Mouse (Mus musculus): ENCODE results near the gene Selenoh. TPM values are rescaled to one million over a fixed set of nuclear protein-coding genes. Genes with fewer than 3 reads are reported as not detected.
A peak's percentile ranks its signal among the peaks of the same experiment; 100 is the strongest.

Selenoh gene
- total RNA-seq, 1 experiment = 589 TPM

DNA sequence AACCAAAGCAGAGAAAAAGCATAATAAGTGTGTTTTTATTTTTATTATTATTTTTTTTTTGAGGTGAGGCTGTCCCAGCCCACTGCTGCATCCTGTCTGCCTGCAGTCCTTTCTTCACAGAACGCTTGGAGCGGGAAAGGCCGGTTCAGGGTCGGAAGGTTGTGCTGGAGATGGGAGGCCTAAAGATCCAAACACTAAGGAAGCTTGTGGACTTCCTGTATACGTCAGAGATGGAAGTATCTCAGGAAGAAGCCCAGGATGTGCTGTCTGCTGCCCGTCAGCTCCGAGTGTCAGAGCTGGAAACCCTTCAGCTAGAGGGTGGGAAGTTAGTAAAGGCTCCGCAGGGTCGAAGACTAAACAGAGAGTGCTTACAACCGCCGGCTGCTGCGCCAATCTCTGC, 4.5 kb downstream of the Selenoh start:
- H3K27ac ChIP-seq (ENCODE audit: insufficient read depth, low read depth, low read length, poor library complexity, severe bottlenecking) = no peak overlapping the region
- DNase-seq (ENCODE audit: low read depth, low spot score) = no peak
- H3K9ac ChIP-seq (ENCODE audit: insufficient read depth, low read depth, low read length, poor library complexity, severe bottlenecking) = no peak overlapping the region
- no peak overlapping the region for H3K4me3 ChIP-seq (ENCODE audit: insufficient read depth in 1 of 2, low read depth in 1 of 2, low read length in 2 of 2, poor library complexity in 1 of 2, severe bottlenecking in 1 of 2)
- no peaks in the 10 kb centered on the region for H3K9me3 ChIP-seq (ENCODE audit: control insufficient read depth, insufficient read depth, low read depth, low read length)
- peaks cover 0 to 3% of the 10 kb centered on the region in 2 experiments; a peak in 2 of 4 replicates for H3K4me1 ChIP-seq (ENCODE audit: control insufficient read depth in 2 of 2, insufficient read depth in 2 of 2, low read length in 2 of 2, poor library complexity in 1 of 2)
- TF ChIP-seq ZC3H11A (IDR thresholded peaks at IDR 0.05; ENCODE audit: borderline replicate concordance, low read depth, low read length) (no peak), ZNF384 (IDR thresholded peaks at IDR 0.05; ENCODE audit: low read depth, low read length) (no peak), CHD2 (IDR thresholded peaks at IDR 0.05; ENCODE audit: low read depth, low read length) (no peak), MAFK (IDR thresholded peaks at IDR 0.05; ENCODE audit: insufficient read depth, low read depth, low read length) (no peak), HCFC1 (IDR thresholded peaks at IDR 0.05; ENCODE audit: borderline replicate concordance, insufficient read depth, low read length) (no peak)
- in situ Hi-C loops (cut with MboI; ENCODE audit: low sequenced_read_pairs in 2 of 2, unreplicated experiment in 2 of 2) = loop anchor here in 1 of 2 experiments (10.0 kb wide), 1 partner anchor 201 kb away; no protein-coding TSS in a partner anchor
- H3K36me3 ChIP-seq (ENCODE audit: control insufficient read depth, insufficient read depth, low read length, poor library complexity, severe bottlenecking) = peaks cover 13% of the 10 kb centered on the region

DNA sequence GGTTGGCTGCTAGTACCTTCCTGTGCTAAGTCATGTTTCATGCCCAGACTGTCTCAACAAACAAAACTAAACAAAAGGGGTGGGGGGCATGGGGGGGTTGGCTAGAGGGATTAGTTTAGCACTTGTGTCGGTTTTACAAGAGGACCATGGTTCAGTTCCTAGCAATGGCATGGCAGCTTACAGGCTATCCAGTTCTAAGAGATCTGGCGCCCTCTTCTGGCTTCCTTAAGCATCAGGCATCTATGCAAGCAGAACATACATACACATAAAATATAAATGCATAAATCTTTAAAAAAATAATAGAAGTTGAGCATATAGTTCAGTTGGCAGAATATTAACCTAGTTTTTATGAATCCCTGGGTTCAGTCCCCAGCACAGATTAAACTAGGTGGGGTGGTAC, 7.7 kb downstream of the Selenoh start:
- Histone ChIP-seq H3K4me1 (ENCODE audit: control insufficient read depth in 2 of 2, insufficient read depth in 2 of 2, low read length in 2 of 2, poor library complexity in 1 of 2) (no peaks in the 10 kb centered on the region), H3K9ac (ENCODE audit: insufficient read depth, low read depth, low read length, poor library complexity, severe bottlenecking) (no peak overlapping the region), H3K9me3 (ENCODE audit: control insufficient read depth, insufficient read depth, low read depth, low read length) (no peaks in the 10 kb centered on the region), H3K4me3 (ENCODE audit: insufficient read depth in 1 of 2, low read depth in 1 of 2, low read length in 2 of 2, poor library complexity in 1 of 2, severe bottlenecking in 1 of 2) (no peak overlapping the region), H3K27ac (ENCODE audit: insufficient read depth, low read depth, low read length, poor library complexity, severe bottlenecking) (no peak overlapping the region), H3K36me3 (ENCODE audit: control insufficient read depth, insufficient read depth, low read length, poor library complexity, severe bottlenecking) (no peaks in the 10 kb centered on the region; the same call in 1 of the 2 replicates)
- DNase-seq (ENCODE audit: low read depth, low spot score) = peak; percentile 69
- in situ Hi-C loops (cut with MboI; ENCODE audit: low sequenced_read_pairs in 2 of 2, unreplicated experiment in 2 of 2) = loop anchor here in 1 of 2 experiments (10.0 kb wide), 1 partner anchor 198 kb away; no protein-coding TSS in a partner anchor
- TF ChIP-seq ZC3H11A (IDR thresholded peaks at IDR 0.05; ENCODE audit: borderline replicate concordance, low read depth, low read length) (peak; percentile 61; the same call in 1 of the 2 replicates), ZNF384 (IDR thresholded peaks at IDR 0.05; ENCODE audit: low read depth, low read length) (no peak), MAFK (IDR thresholded peaks at IDR 0.05; ENCODE audit: insufficient read depth, low read depth, low read length) (no peak)

DNA sequence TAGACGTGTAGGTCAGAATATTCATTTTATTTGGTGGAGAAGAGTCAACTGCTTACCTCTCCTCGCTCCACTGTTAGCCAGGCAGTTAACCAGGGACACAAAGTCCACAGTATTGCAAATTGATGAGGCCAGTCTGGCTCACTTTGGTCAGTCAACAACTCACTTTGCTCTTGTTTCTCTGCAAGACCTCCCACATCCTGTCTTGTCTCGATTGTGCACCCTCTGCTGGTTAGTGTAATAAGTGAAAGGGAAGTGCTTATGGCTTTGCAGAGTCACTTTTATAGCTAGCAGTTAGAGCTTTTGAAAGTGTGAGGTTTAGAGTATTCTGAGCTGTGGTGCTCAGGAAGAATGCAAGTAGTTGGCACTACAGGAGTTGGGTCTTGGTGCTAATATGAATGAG, 10.3 kb downstream of the Selenoh start:
- in situ Hi-C loops (cut with MboI; ENCODE audit: low sequenced_read_pairs in 2 of 2, unreplicated experiment in 2 of 2) = loop anchor here in 1 of 2 experiments (10.0 kb wide), 1 partner anchor 195 kb away; no protein-coding TSS in a partner anchor
- DNase-seq (ENCODE audit: low read depth, low spot score) = no peak
- TF ChIP-seq MAFK (IDR thresholded peaks at IDR 0.05; ENCODE audit: insufficient read depth, low read depth, low read length) = no peak
- no peak for TF ChIP-seq CHD2 (IDR thresholded peaks at IDR 0.05; ENCODE audit: low read depth, low read length)
- TF ChIP-seq ZC3H11A (IDR thresholded peaks at IDR 0.05; ENCODE audit: borderline replicate concordance, low read depth, low read length) = no peak
- TF ChIP-seq ZNF384 (IDR thresholded peaks at IDR 0.05; ENCODE audit: low read depth, low read length) = no peak
- TF ChIP-seq HCFC1 (IDR thresholded peaks at IDR 0.05; ENCODE audit: borderline replicate concordance, insufficient read depth, low read length) = no peak

DNA sequence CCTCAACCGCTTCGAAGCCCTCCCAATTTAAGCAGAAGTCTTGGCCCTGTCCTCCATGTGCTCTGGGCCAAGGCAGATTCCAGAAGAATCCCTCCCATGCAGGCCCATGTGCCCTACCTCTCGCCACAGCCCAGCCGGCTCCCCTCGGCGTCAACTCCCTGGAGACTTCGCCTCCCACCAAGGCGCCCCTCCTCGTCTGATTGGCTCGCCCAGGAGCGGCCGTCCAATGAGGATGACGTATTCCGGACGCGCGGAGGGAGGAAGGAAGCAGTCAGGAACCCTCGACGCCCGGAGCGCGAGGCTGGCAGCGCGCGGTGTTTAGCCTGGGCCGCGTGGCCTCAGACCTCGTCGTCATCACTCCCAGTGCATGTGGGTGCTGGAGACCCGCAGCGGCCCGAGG, 11.8 kb downstream of the Selenoh start, which contains the start of gene Btbd18:
Gene Btbd18 (plus strand): TSS at position 274 of the 400 bp plus-strand sequence.
- in situ Hi-C loops (cut with MboI; ENCODE audit: low sequenced_read_pairs in 2 of 2, unreplicated experiment in 2 of 2) = no loop called here
- H3K4me1 ChIP-seq (ENCODE audit: control insufficient read depth in 2 of 2, insufficient read depth in 2 of 2, low read length in 2 of 2, poor library complexity in 1 of 2) = no peaks in the 10 kb centered on the region
- H3K9me3 ChIP-seq (ENCODE audit: control insufficient read depth, insufficient read depth, low read depth, low read length) = no peaks in the 10 kb centered on the region
- H3K27ac ChIP-seq (ENCODE audit: insufficient read depth, low read depth, low read length, poor library complexity, severe bottlenecking) = no peak within 1 kb of the TSS
- H3K36me3 ChIP-seq (ENCODE audit: control insufficient read depth, insufficient read depth, low read length, poor library complexity, severe bottlenecking) = no peaks in the 10 kb centered on the region
- H3K9ac ChIP-seq (ENCODE audit: insufficient read depth, low read depth, low read length, poor library complexity, severe bottlenecking) = no peak within 1 kb of the TSS
- no peak for DNase-seq (ENCODE audit: low read depth, low spot score)
- H3K4me3 ChIP-seq (ENCODE audit: insufficient read depth in 1 of 2, low read depth in 1 of 2, low read length in 2 of 2, poor library complexity in 1 of 2, severe bottlenecking in 1 of 2) = peak within 1 kb of the TSS; percentile 0 to 18; a peak in 2 of 4 replicates
- TF ChIP-seq ZNF384 (IDR thresholded peaks at IDR 0.05; ENCODE audit: low read depth, low read length) = peak; percentile 84
- TF ChIP-seq MAFK (IDR thresholded peaks at IDR 0.05; ENCODE audit: insufficient read depth, low read depth, low read length) = no peak

More for the DNA sequence above, 10.3 kb downstream of the Selenoh start:
- H3K27ac ChIP-seq (ENCODE audit: insufficient read depth, low read depth, low read length, poor library complexity, severe bottlenecking) = no peak overlapping the region
- H3K4me1 ChIP-seq (ENCODE audit: control insufficient read depth in 2 of 2, insufficient read depth in 2 of 2, low read length in 2 of 2, poor library complexity in 1 of 2) = no peaks in the 10 kb centered on the region
- no peaks in the 10 kb centered on the region for H3K9me3 ChIP-seq (ENCODE audit: control insufficient read depth, insufficient read depth, low read depth, low read length)
- no peak overlapping the region for H3K4me3 ChIP-seq (ENCODE audit: insufficient read depth in 1 of 2, low read depth in 1 of 2, low read length in 2 of 2, poor library complexity in 1 of 2, severe bottlenecking in 1 of 2)
- no peaks in the 10 kb centered on the region for H3K36me3 ChIP-seq (ENCODE audit: control insufficient read depth, insufficient read depth, low read length, poor library complexity, severe bottlenecking)
- H3K9ac ChIP-seq (ENCODE audit: insufficient read depth, low read depth, low read length, poor library complexity, severe bottlenecking) = no peak overlapping the region

DNA sequence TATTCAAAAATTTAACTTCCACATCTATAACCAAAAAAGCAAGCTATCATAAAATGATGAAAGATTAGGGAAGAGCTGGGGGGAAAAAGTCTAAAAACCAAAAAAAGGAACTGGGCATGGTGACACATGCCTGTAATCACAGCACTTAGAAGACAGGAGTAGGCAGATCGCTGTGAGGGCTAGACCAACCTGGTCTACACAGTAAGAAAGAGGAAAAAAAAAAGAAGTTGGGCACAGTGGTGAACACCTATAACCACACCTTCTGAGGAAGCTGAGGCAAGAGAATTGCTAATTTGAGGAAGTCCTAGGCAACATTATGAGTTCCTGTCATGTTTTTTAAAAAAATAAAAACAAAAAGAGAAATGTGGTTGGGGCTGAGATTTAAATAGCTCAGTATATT, 14.7 kb downstream of the Selenoh start:
- no peak overlapping the region for H3K4me3 ChIP-seq (ENCODE audit: insufficient read depth in 1 of 2, low read depth in 1 of 2, low read length in 2 of 2, poor library complexity in 1 of 2, severe bottlenecking in 1 of 2)
- H3K27ac ChIP-seq (ENCODE audit: insufficient read depth, low read depth, low read length, poor library complexity, severe bottlenecking) = no peak overlapping the region
- no peaks in the 10 kb centered on the region for H3K4me1 ChIP-seq (ENCODE audit: control insufficient read depth in 2 of 2, insufficient read depth in 2 of 2, low read length in 2 of 2, poor library complexity in 1 of 2)
- no peaks in the 10 kb centered on the region for H3K36me3 ChIP-seq (ENCODE audit: control insufficient read depth, insufficient read depth, low read length, poor library complexity, severe bottlenecking)
- no peak for TF ChIP-seq CHD2 (IDR thresholded peaks at IDR 0.05; ENCODE audit: low read depth, low read length)
- no peak for TF ChIP-seq HCFC1 (IDR thresholded peaks at IDR 0.05; ENCODE audit: borderline replicate concordance, insufficient read depth, low read length)
- no peak for TF ChIP-seq ZC3H11A (IDR thresholded peaks at IDR 0.05; ENCODE audit: borderline replicate concordance, low read depth, low read length)
- TF ChIP-seq MAFK (IDR thresholded peaks at IDR 0.05; ENCODE audit: insufficient read depth, low read depth, low read length) = no peak
- no peak for TF ChIP-seq ZNF384 (IDR thresholded peaks at IDR 0.05; ENCODE audit: low read depth, low read length)
- no peaks in the 10 kb centered on the region for H3K9me3 ChIP-seq (ENCODE audit: control insufficient read depth, insufficient read depth, low read depth, low read length)
- DNase-seq (ENCODE audit: low read depth, low spot score) = no peak
- in situ Hi-C loops (cut with MboI; ENCODE audit: low sequenced_read_pairs in 2 of 2, unreplicated experiment in 2 of 2) = no loop called here
- H3K9ac ChIP-seq (ENCODE audit: insufficient read depth, low read depth, low read length, poor library complexity, severe bottlenecking) = no peak overlapping the region

Data from ES-E14 (cell line).